Comparison of ENCODE assay signal across 9 mouse cellular contexts in genomic region chr13:43498849-43499248, GRCm38 (mm10). TPM values are rescaled to one million over a fixed set of nuclear protein-coding genes. Genes with fewer than 3 reads are reported as not detected.
DNase-seq lines count a peak whose midpoint lies in the region; ATAC-seq and TF ChIP-seq lines count a peak whose summit lies in the region.
"Had no signal": no experiment of that assay in that cellular context is flagged by ENCODE, and none has a peak within 500 bp of the region (broad histone marks: within the 10 kb centered on the region; RNA-seq: fewer than 3 reads in every experiment).

No protein-coding gene starts in this region.

- H3K36me3 ChIP-seq in lung, embryonic 16.5 days (ENCODE audit: control insufficient read depth, insufficient read depth, low read length), result no peaks in the 10 kb centered on the region
- H3K36me3 ChIP-seq: limb, embryonic 12.5 days had no signal

- DNase-seq in gastrocnemius, adult 2 months, result peak; percentile 66
- DNase-seq in gastrocnemius, postnatal 25 days, result no peak
- DNase-seq in brain, embryonic 14.5 days (ENCODE audit: low read depth), result peak; percentile 81
- peak; percentile 16 for DNase-seq in induced T-regulatory cell, adult 2 months (ENCODE audit: low read depth)
- no peak for DNase-seq in spleen, postnatal 4 days (ENCODE audit: low spot score in 2 of 2)
- DNase-seq in thymus, adult 18-20 months, result no peak
- no peak for DNase-seq in spleen, adult 18-20 months

- no peak for TF ChIP-seq POLR2A in brain, embryonic 14.5 days (IDR thresholded peaks at IDR 0.05; ENCODE audit: borderline replicate concordance, extremely low read depth, insufficient read depth, insufficient read length, poor library complexity, severe bottlenecking)

- peaks cover 7% of the 10 kb centered on the region; the same call in 1 of the 2 replicates for H3K9me3 ChIP-seq in lung, embryonic 16.5 days (ENCODE audit: control insufficient read depth, low read length)

- H3K4me2 ChIP-seq in lung, embryonic 16.5 days (ENCODE audit: low read depth, low read length), result no peak overlapping the region
- H3K4me2 ChIP-seq: limb, embryonic 12.5 days had no signal

- no peak for TF ChIP-seq CTCF in gastrocnemius, adult 2 months (IDR thresholded peaks at IDR 0.05)
- TF ChIP-seq CTCF in brain, embryonic 14.5 days (IDR thresholded peaks at IDR 0.05; ENCODE audit: borderline replicate concordance, extremely low read depth, insufficient read depth, insufficient read length), result no peak

- H3K9ac ChIP-seq in lung, embryonic 16.5 days (ENCODE audit: low read length), result no peak overlapping the region
- H3K9ac ChIP-seq: limb, embryonic 12.5 days had no signal

- no peaks in the 10 kb centered on the region for H3K27me3 ChIP-seq in lung, embryonic 16.5 days (ENCODE audit: control insufficient read depth, insufficient read depth, low read depth, low read length)
- H3K27me3 ChIP-seq: limb, embryonic 12.5 days had no signal

- H3K4me1 ChIP-seq in lung, embryonic 16.5 days (replicated peaks; ENCODE audit: control insufficient read depth, insufficient read depth, low read length), result peaks cover 10% of the 10 kb centered on the region

- ATAC-seq in lung, embryonic 16.5 days (ENCODE audit: low read depth), result peak; percentile 16; the same call in 1 of the 2 replicates

- intact Hi-C loops in gastrocnemius, adult 2 months (cut with DNase I), result no loop called here

- 38% methylated on average over 14 of the region's 14 CpGs for WGBS in lung, embryonic 16.5 days

- H3K27ac ChIP-seq in gastrocnemius, adult 2 months, result no peak overlapping the region
- no peak overlapping the region for H3K27ac ChIP-seq in lung, embryonic 16.5 days (ENCODE audit: low read length)
- H3K27ac ChIP-seq: limb, embryonic 12.5 days had no signal

- peak overlapping the region; percentile 47 for H3K4me3 ChIP-seq in gastrocnemius, adult 2 months
- H3K4me3 ChIP-seq in lung, embryonic 16.5 days (ENCODE audit: low read length), result no peak overlapping the region
- H3K4me3 ChIP-seq: limb, embryonic 12.5 days had no signal

RNA-seq across cellular contexts. Expression of gene Ranbp9, which starts 17.8 kb away (rescaled TPM):
- 10 to 100 TPM; 48.6 to 51.2 TPM for total RNA-seq in gastrocnemius, adult 2 months (2021)
- total RNA-seq in gastrocnemius, postnatal 25 days (2021), result 10 to 100 TPM; 34.0 to 38.1 TPM
- 42.6 and 49.5 TPM in 2 replicates for polyA plus RNA-seq in brain, embryonic 14.5 days (2012; rRNA removed)
- 8.8 and 8.9 TPM in 2 replicates for polyA plus RNA-seq in lung, embryonic 16.5 days (2015; fragmentation: Nextera tagmentation; extraction: Ambion mirVana)

Comparison
In these comparisons a context has a peak if more than half of its experiments do, and no peak if none do; other contexts are left out.
1. DNase-seq: peak in gastrocnemius, adult 2 months (single experiment), brain, embryonic 14.5 days (single experiment) and induced T-regulatory cell, adult 2 months (single experiment); none in gastrocnemius, postnatal 25 days (single experiment), spleen, postnatal 4 days (0 of 2), thymus, adult 18-20 months (0 of 2) and spleen, adult 18-20 months (0 of 2).